Mouse (Mus musculus) spleen, postnatal 36 days (tissue): ENCODE measurements around the gene Cers5.
"Not testable (repeated sequence)": the region's sequence is repeated elsewhere in the genome, so short reads cannot be mapped to it uniquely, and the experiment has no call there.

Experiments
- DNase-seq, 2 experiments: peaks; one replicate each; pipeline ENCODE4 v3.0.0; 2022; ENCODE audit warnings: low spot score in 2 of 2, mixed read lengths in 1 of 2

Cers5 gene

DNA sequence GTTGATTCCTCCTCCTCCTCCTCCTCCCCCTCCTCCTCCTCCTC, at the start of gene Cers5:
Gene Cers5, minus strand, starts transcription at position 5 of the 44 bp plus-strand sequence.
- not testable (repeated sequence) for DNase-seq

DNA sequence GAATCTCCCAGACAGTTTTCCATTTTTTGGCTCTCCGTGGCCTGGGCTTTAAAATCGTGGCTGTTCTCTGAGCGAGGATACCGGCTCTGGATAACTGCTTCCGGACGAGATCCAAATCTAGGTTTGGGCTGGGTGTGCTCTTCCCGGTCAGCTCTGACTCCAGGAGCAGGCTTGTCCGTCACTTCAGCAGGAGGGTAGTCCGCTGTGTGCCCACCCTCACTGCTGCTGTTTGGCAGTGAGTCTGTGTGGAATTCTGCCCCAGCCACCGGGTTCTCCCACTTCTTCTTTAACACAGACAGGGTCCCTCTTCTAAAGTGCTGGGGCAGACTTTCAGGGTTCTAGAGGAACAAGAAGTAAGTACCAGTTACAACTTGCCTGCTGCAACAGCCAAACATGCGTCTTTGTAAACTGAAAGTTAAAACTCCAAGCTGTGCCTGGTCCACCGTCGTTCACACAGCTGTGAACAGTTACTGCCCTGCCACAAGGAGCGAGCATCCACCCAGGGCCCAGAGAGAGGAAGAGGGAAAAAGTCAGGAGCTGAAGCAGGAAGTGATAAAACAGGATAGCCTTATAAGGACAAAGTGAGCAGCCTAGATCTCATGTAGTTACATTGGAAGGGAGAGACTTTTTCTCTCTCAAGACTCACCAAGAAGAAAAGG, 47.1 kb upstream of the Cers5 start:
- DNase-seq: no peak

DNA sequence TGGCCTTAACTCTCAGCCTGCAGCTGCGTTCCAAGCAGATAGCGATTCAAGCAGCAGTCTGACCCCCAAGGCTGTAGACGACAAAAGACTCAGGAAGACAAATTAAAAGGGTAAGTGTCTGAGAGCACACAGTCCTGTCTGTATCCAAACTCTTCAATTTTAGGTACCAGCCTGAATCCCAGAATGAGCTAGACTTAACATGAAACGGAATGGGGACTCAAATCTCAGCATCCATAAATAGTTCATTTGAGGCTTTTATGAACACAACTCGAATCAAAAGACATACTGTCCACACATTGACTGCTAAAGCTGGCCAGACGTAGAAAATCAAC, 46.4 kb upstream of the Cers5 start:
- no peak for DNase-seq

DNA sequence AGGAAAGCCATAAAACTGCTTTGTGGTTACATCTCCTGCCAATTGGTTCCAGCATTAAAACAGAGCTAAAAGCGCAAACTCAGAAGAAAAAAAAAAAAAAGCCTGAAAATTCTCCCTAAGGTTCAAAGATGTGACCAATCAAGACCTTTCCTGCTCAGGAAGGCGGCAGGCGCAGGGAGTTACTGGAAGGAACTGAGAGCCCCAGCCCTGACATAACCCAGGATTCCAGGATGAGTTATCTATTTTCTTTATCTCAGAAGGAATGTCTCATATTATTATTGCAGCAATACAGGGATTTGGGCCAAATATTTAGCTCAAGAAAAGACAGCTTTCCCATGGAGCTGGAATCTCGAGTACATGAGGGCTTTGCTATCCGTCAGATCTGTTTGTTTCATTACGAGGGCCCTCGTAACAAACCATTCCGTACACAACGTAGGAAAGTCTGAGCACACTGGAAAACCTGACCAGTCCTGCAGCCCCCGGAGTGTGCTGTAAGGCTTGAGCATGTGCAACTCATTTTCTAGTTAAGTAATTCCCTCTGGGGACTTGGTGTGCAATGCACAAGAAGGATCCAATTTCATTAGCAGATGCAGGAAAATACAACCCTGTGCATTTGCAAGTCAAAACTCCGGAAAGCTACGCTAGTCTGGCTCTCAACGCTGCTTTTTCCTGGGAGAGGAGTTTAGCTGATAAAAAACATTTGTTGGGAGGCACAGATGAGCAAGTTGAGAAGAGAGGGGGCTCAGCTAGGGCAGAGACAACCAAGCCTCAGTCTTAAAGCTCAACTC, 45.8 kb upstream of the Cers5 start:
- DNase-seq: no peak

DNA sequence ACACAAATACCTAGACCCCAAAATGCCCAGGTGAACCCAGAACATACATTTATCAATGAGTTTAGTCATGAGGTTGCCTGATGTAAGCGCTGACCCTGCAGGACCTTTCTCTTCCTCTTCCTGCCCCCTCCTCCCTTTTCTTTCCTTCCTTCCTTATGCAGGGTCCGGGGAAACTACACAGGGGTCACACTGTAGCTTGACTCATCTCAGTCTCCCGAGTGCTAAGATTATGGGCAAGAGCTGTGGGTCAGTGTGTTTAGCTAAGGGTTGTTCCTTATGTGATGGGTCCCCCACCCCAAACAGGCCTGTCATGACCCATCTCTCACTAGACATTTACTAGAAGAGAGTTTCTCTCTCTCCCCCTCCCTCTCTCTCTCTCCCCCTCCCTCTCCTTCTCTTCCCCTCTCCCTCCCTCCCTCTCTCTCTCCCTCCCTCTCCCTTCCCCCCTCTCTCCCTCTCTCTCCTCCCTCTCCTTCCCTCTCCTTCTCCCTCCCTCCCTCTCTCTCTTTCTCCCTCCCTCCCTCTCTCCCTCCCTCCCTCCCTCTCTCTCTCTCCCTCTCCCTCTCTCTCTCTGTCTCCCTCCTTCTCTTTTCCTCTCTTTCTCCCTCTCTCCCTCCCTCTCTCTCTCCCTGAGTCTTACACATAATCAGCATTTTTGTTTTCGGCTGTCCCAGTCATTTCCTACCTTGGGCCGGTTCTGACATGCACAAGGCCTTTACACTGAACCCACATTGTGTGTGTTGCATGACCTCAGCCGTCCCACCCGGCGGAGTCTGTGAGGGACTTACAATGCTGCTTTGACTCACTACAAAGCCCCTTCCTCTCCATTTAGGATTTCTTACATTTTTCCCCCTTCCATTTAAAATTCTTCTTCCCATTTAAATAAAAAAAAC, 44.9 kb upstream of the Cers5 start:
- no peak for DNase-seq

DNA sequence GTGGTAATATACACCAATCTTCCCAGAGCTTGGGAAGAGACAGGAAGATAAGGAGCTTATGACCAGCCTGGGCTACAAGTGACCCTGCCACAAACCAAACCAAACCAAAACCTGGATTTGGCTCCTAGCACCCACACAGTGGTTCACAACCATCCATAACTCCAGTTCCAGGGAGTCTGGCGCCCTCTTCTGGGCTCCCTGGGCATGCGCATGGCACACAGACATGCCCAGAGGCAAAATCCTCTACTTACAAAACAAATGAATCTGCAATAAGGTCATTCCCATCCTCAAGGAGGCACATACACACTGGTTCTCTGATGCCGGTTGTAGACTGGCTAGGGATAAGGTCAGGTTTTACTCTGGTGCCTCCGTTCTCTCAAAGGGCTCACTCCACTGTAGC, 43.3 kb upstream of the Cers5 start:
- no peak for DNase-seq

DNA sequence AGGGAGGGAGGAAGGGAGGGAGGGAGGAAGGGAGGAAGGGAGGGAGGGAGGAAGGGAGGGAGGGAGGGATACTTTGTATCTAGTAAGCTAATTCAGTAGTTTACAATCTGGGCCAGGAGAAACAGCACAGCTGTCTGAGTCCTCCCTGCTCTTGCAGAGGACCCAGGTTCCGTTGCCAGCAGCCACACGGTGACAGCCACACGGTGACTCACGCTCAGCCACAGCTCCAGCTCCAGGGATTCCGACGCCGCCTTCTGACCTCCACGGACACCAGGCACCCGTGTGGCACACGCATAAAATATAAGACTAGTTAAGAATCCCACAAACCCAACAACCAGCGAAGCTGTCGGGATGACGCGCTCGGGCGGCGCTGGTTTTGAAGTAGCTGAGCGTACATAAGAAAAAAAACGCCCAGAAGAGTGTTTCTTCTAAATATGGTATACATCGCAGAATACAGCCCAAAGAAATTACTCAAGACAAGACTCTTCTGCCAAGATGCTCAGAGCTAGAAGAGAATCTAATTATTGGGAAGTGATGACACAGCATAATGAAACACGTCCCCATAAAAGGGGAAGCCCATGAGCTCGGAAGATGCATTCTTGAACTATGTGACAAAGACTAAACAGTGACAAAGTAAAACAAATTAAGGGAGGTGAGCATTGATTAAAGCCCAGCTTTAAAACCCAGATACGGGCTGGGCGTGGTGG, 42.0 kb upstream of the Cers5 start:
- DNase-seq: no peak

DNA sequence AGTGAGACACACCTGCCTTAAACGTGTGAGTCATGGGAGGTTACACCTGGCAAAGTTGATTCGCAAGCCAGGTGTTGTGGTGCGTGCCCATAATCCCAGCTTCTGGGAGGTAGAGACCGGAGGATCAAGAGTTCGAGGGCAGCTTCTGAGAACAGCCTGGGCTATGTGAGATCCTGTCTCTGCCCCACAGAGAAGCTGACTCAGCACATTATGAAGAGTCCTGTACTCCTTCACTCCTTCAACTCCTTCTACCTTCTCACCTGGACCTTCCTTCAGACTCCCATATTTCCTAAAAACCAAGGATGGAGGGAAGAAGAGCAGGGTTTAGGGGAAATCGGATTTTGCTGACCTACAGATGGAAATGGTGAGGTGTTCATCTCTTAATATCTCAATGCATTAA, 41.0 kb upstream of the Cers5 start:
- DNase-seq: no peak

DNA sequence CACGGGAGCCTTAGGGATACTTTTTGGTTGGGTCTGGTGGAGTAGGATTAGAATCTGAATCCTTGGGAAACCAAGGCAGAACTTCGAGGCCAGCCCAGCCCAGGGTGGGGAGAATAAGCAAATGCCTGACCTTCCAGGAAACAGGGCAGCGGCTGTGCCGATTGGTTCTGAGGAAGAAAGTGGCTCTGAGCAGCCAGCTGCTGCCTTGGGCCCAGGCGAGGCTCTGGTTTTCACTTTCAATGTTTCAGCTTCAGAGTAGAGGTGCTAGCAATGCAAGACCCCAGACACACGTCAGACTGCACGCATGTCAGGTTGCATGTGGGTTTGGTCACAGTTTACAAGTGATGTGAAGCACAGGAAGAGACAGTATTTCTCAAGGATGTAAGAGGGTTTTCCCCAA, 39.4 kb upstream of the Cers5 start:
- no peak for DNase-seq

DNA sequence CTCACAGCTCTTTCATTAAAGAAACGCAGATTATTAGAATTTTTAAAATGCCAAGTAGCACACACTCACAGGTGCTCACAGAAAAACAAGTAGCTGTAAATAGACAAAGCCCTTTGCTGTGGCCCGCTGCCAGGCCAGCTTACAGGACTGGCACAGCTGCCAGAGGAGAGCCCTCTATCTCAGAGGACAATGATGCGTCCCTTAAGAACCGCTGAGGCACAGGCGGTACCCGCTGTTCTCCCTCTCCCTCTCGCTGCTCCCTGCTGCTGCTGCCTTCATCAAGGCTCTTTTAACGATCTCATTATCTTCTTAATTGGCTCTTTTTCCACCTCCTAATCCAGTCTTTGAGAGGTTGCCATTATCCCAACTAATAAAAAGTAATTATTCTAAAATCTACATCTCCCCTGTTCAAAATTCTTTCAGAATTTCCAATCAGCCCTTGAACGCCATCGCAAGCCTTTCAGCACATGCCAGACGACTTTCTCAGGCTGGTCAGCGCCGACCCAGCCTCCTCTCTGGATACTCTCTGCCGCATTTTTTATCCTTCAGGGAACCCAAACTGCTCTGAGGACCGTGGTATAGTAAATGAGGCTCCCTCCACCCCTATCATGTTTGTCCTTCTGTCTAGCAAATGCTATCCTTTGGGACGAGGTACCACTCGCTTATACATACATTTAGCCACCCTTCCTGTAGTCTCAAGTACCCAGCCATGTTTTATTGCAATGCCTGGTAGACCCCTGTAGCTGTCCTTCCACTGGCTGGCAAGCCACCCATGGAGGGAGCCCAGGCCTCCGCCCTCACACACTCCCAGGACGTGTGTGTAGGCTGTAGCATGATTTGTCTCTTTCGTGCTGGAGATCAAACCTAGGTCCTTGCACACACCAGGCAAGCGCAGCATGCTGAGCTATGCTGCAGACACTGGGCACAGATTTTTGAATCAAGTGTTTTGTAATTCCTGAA, 35.4 kb upstream of the Cers5 start:
- DNase-seq: no peak

DNA sequence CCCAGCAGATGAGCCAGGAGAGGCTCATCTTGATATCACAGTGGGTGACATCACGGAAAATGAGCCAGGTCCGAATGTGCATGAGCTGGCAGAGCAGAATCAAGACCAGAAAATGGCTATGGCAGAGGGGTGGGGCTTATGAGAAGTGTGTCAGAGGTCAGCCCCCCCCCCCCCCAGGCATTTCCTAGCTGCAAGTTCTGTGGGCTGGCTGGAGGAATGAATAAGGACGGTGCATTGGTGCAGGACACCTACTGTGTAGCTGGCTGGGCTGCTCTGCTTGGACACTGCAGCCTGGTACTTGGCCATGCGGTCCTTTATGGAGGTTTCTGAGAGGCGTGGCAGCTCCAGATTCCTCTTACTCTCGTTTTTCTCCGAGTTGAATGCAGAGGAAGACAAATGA, 33.5 kb upstream of the Cers5 start:
- DNase-seq: no peak

DNA sequence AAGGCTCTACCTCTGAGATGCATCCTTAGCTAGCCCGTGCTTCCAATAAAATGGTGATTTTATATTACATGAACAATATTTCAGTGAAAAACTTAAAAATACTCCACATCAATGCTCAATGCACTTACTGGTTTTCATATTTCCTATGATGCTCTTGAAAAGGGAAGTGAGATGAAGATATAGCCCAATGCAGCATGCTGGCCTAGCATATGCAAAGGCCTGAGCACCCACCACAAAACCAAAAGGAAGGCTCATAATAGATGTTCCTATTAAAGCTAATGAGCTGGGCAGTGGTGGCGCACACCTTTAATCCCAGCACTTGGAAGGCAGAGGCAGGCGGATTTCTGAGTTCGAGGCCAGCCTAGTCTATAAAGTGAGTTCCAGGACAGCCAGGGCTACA, 33.0 kb upstream of the Cers5 start:
- DNase-seq: no peak

DNA sequence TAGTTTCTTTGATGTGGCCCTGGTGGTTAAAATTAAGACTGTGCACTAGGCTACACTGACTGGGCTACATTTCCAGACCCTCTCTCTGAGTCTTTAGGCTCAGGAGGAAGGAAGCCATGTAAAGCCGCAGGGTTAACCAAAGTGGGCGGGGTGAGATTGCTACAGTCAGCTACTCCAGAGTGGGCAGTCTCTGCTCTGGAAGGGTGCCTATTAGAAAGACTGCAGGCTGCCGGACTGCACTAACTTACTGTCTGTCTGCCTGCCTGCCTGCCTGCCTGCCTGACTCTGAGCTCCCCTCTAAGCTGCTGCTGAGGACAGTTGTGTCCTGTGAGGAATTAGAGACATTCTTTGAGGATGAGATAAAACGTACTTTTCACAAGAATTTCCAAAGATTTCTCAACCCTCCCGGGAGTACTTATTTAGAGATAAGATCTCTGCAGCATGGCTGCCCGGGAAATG, 30.5 kb upstream of the Cers5 start:
- DNase-seq: peak; percentile 24 to 43

DNA sequence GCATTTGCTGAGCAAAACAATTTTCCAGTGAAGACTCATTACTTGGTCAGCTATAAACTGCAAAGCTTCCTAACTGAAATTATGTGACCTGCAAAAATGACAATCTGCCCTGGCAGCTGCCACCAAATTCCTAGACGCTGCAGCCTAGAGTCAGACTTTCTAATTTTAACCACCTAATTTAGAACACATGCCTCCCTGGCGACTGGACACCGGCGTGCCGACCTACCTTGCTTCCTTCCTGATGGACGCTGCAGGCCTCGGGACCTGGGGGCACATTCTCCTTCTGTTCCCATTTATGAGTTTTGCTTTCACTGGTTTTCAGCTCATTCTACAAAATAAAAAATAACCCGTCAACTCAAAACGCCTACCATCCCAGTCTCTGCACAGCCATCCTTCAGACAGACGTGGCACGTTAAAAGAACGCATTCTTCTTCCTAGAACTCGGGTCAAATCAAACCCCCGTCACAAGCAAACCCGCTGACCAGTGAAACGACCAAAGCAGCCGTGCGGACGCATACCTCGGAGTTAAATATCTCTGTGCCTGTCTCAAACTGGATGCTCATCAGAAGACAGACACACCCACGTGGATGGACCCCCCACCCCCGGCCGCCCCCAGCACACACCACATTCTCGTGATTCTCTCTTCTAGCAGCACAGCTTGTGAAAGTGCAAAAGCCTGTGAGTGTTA, 29.3 kb upstream of the Cers5 start:
- DNase-seq: no peak

DNA sequence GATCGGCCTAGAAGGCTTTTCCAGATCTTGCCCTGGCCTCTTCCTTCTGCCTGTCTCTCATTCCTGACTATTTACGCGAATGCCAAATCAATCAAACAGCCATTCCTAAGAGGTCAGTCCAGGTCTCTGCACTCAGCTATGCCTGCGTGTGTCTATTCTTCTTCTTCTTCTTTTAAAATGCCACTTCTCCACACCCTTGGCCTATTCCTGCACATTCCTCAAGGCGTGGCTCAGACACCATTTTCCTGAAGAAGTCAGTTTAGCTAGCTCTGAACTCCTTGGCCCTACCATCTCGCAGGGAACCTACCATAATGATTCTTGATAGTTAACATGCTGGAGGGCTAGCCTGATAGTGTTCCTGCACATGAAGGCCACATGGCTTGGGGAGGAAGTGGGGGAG, 27.0 kb upstream of the Cers5 start:
- DNase-seq: no peak

DNA sequence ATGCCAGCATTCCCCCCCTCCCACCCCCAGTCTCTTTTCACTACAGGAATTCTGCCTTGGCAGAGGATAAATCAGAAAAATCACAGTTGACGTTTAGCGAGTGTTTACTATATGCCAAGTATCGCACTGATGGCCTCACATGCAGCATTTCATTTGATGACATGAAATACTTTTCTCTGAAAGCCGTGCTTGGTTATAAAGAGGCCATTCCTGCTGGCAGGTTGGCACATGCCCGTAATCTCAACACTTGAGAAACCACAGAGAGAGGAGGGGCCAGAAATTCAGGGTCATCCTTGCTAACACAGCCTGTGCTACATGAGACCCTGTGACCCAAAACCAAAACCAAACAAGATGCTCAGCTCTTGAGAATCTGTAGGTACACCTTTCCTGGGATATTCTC, 25.2 kb upstream of the Cers5 start:
- DNase-seq: no peak

DNA sequence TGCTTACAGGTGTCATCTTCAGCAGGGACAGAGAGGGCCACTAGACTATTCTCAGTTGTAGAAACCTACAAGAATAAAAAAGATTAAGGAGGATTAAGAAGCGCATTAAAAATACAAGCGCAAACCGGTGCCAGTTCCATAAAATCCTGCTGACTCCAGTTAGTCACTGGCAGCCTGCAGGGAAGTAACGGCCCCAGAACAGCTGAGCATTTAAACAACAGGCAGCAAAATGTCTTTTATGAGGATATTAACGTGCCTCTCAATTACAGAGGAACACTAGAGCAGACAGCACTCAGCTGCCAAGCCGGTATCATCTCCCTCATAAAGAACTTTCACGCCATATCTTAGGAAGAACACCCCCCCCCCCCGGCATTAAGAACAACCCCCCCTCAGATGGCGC, 24.1 kb upstream of the Cers5 start:
- DNase-seq: no peak

DNA sequence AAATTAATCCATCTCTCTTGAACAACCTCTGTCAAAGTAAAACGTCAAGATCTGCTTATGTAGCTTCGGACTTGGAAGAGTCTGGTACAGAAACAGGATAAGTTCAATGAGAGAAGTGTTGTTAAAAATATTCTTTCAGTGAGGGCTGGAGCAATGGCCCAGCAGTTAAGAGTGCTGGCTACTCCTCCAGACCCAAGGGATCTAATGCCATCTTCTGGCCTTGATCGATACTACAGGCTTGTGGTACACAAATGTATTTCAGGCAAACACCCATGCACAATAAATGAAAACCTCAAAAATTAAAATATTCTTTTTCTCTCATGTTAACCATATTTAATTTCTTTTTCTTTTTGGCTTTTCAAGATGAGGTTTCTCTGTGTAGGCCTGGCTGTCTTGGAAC, 23.4 kb upstream of the Cers5 start:
- DNase-seq: no peak

DNA sequence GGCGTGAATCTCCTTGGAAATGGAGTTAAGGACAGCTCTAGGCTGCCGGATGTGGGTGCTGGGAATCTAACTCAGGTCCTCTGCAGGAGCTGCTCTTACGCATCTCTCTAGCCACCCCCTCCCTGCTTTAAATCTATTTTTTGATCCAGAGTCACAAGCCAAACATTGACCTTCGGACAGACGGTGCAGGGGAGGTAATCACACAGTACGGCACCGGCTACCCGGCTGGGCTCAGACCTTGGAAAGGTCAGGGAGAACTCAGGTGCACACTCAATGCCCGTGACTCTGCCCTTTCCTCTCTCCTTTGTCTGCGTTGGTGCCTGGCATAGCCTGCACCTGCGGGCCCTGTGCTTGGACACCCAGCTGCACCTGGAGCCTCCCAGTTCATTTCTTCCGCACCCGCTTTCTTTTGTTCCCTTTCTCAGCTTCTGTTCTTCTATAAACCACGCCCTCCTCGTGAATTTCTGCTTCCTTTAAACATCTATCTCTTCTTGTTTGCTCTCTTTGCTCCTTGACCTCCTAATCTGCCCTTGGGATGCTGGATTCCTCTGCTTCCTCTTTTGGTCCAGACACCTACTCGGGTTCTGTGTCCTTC, 19.6 kb upstream of the Cers5 start:
- DNase-seq: no peak

DNA sequence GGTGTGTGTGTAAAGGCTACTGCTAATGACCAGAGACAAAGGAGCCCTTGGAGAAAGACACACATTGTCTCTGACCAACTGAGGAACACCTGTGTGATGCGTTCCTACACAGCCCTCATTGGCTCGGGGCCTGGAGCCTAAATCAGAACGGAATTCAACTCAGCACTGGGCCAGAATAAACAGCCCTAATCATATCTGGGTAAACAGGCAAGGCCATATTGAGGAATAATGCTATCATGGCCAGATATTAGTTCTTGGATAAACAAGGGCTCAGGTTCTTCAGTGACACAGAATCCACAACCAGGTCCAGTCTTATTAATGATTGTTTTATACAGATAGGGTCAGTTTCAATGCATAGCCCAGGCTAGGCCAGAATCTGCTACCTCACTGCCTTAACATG, 18.3 kb upstream of the Cers5 start:
- no peak for DNase-seq

DNA sequence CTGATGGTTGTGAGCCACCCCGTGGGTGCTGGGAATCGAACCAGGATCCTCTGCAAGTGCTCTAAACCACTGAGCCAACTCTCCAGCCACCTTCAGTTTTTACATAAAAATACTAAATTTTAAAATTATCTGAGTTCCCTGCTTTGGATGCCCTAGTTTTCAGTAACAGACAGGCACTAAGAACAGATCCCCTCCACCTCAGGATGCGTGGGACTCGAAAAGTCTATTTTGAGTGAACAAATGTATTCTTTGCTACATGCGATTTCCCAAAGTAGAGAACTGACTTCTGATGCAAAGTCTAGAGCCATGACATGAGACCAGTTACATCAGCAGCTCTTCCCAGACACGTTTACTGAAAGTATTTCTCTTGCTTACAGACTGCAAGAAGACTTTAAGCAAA, 17.8 kb upstream of the Cers5 start:
- no peak for DNase-seq
